Mouse (Mus musculus): ENCODE results near the gene Rad51b.

DNA sequence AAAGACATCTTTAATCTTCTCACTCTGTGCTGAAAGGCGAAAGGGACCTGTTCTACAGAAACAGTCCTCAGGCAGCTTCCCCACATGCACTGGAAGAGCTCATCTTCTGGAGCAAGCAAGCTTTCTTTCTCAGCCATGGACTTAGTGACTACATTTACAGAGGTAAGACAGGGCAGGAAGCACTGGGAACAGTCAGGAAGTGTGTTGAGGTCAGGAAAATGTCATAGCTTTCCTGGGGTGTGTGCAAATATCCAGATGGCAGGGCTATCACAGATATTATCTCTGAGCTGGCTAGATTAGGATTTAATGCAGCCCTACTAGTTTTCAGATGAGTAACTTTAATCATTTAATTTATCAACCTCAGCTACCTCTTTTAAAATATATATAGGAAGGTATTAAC is 254.2 kb downstream of the Rad51b start:
- TF ChIP-seq POLR2A (IDR thresholded peaks at IDR 0.05; ENCODE audit: borderline replicate concordance, extremely low read depth, low read depth, low read length) (no peak), CTCF (IDR thresholded peaks at IDR 0.05; ENCODE audit: insufficient read depth, low read length) (no peak)
